Mouse (Mus musculus): ENCODE measurements around the gene Ano7.

The Ano7 gene

GRCm38 (mm10) chr1:93453721-93454255 is 80.1 kb downstream of the Ano7 start:
- no peak for DNase-seq

Data from B cell, adult 2 months (primary cell).